Mouse (Mus musculus): ENCODE measurements around the gene AU022751. TPM values are rescaled to one million over a fixed set of nuclear protein-coding genes. Genes with fewer than 3 reads are reported as not detected.
"Not testable (repeated sequence)": the region's sequence is repeated elsewhere in the genome, so short reads cannot be mapped to it uniquely, and the experiment has no call there.

The AU022751 gene
- not detected in 2 replicates for polyA plus RNA-seq (2016; fragmentation: Nextera tagmentation; extraction: Ambion mirVana)

DNA sequence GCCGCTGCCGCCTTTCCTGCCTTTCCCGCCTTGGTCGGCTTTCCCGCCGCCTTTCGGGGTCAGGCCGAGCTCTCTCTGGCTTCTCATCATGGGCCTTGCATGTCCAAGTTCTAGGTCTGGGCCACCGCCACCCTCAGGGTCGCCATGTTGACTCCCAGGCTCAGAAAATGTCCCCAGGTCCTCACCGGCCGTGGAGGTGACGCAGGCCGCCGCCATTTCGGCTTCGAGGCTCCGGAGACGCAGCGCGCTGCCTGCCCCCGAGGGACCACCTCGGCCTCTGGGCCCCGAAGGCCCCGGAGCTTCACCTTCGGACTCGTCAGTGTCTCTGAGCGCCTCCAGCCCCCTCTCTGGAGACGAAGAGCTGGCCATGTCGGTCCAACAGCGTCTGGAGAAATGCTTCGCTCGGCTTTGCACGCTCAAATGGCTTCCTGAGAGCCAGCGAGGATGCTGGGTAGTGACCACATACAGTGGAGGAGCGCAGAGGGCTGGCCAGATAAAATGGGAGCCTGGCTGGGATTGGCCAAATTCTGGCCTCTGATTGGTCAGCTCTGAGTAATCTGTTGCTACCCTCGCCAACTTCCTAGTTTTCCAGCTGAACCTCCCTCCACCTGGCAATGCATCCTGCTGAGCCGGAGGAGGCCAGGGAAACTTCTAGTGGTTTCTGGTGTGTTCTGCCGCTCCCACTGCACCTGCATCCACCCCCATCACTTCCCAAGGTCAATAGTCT is at the start of gene AU022751:
AU022751 (minus strand) TSS at position 466 of the 727 bp plus-strand sequence.
- no peak within 1 kb of the TSS for H3K27ac ChIP-seq
- 89% methylated on average over 39 of the region's 39 CpGs for WGBS
- ATAC-seq (ENCODE audit: insufficient number of reproducible peaks, insufficient read depth, low FRiP score, low TSS enrichment) = no peak
- no peak within 1 kb of the TSS for H3K4me2 ChIP-seq (replicated peaks)
- no peaks in the 10 kb centered on the region for H3K27me3 ChIP-seq
- no peak within 1 kb of the TSS for H3K9ac ChIP-seq
- H3K9me3 ChIP-seq = peaks cover 10% of the 10 kb centered on the region
- no peak within 1 kb of the TSS for H3K4me3 ChIP-seq
- H3K36me3 ChIP-seq = no peaks in the 10 kb centered on the region
- no peaks in the 10 kb centered on the region for H3K4me1 ChIP-seq

DNA sequence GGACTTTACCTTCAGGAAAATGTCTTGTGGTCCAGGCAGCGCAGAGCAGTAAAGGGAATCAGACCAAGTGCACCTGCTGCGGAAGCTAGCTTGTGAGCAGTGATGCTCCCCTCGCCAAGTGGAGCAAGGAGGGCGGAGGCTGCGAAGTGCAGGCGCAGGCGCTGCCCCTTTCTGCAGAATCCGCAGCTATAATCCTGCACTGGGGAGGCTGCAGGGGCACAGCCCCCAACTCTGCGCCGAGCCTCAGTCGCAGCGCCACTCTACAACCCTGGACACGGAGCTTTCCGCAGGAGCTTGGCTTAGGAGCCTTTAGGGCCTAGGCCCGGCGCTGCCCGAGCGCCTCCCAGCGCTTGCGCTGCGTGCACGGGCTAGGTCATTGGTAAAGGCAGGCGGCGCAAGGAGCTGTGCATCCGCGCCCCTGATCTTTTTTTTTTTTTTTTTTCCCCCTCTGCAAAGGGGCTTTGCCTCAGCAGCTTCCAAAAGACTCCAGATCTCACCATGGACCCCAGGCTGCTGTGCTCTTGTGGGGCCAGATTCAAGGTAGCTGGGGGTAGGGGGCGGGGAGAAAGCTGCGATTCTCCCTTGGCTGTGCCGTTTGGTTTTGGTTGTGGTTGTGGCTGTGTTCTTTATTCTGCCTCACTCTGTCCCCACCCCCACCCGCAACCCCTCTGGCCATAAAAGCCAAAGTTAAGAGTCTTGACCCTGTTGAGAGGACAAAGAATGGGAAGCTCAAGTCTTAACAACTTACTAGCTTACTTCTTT is 9.0 kb upstream of the AU022751 start:
- 15% methylated on average over 30 of the region's 30 CpGs for WGBS
- ATAC-seq (ENCODE audit: insufficient number of reproducible peaks, insufficient read depth, low FRiP score, low TSS enrichment) = no peak
- H3K4me1 ChIP-seq = no peaks in the 10 kb centered on the region
- H3K9ac ChIP-seq = no peak overlapping the region
- no peaks in the 10 kb centered on the region for H3K9me3 ChIP-seq
- no peaks in the 10 kb centered on the region for H3K36me3 ChIP-seq
- H3K27me3 ChIP-seq = no peaks in the 10 kb centered on the region
- H3K4me2 ChIP-seq (replicated peaks) = peak overlapping the region; percentile 50
- no peak overlapping the region for H3K27ac ChIP-seq
- peak overlapping the region; percentile 32 for H3K4me3 ChIP-seq

DNA sequence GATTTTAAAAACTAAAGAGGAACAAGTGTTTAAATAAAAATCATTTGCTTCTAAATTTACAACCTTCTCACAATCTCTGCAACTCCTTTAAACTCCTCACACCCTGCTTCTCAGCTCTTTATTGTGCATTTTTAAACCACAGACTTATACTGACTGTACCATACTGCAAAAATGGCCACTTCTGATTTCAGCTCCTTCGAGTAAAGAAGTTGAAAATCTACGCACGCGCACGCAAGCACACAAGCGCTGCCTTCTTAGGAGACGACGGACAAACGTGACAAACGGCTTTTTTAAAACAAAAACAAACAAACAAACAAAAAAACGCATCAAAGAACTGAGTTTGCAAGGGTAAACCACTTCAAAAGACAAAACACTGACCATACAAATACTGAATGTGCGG is 8.3 kb upstream of the AU022751 start:
- no peak for ATAC-seq (ENCODE audit: insufficient number of reproducible peaks, insufficient read depth, low FRiP score, low TSS enrichment)
- no peaks in the 10 kb centered on the region for H3K27me3 ChIP-seq
- H3K9ac ChIP-seq = no peak overlapping the region
- H3K9me3 ChIP-seq = no peaks in the 10 kb centered on the region
- H3K27ac ChIP-seq = no peak overlapping the region
- WGBS = 21% methylated on average over 12 of the region's 12 CpGs
- H3K4me2 ChIP-seq (replicated peaks) = peak overlapping the region; percentile 50
- H3K4me1 ChIP-seq = no peaks in the 10 kb centered on the region
- H3K36me3 ChIP-seq = no peaks in the 10 kb centered on the region
- no peak overlapping the region for H3K4me3 ChIP-seq

DNA sequence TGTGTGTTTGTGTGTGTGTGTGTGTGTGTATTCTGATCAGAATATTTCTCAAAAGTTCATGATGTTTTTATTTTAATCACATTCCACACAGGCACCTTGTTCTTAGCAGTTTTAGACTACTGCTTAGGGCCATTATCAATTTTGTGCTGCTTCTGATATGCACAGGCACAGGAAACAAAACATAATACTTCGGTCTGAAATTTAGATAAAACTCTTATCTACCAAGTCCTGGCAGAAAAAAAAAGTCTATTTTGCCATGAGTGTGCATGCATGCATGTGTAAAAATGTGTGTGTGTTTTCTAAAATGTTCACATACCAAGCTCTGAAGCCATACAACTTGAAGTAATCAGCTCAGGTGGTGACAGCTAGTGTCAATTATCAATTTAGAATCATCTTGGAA is 21.7 kb downstream of the AU022751 start:
- Histone ChIP-seq H3K4me1 (no peaks in the 10 kb centered on the region), H3K27me3 (no peaks in the 10 kb centered on the region), H3K27ac (no peak overlapping the region), H3K9ac (no peak overlapping the region), H3K9me3 (no peaks in the 10 kb centered on the region), H3K4me2 (replicated peaks) (no peak overlapping the region), H3K36me3 (no peaks in the 10 kb centered on the region), H3K4me3 (no peak overlapping the region)
- no peak for ATAC-seq (ENCODE audit: insufficient number of reproducible peaks, insufficient read depth, low FRiP score, low TSS enrichment)
- 82% methylated on average over 1 of the region's 1 CpGs for WGBS

DNA sequence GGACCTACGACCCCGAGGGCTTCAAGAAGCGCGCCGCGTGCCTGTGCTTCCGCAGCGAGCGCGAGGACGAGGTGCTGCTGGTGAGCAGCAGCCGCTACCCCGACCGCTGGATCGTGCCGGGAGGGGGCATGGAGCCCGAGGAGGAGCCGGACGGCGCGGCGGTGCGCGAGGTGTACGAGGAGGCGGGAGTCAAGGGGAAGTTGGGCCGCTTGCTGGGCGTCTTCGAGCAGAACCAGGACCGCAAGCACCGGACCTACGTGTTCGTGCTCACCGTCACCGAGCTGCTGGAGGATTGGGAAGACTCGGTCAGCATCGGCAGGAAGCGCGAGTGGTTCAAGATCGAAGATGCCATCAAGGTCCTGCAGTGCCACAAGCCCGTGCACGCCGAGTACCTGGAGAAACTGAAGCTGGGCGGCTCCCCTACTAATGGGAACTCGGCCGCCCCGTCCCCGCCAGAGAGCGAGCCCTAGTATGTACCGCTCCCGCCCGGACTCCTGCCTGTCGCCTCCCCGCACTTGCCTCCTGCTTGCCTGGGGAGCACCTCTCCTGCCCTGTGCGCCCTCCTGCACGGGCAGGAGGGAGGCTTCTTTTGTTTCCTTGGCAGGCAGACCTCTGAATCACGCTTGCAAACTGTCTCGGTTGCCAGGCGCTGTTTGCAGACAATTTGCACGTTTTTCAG is 35.1 kb downstream of the AU022751 start:
- H3K4me1 ChIP-seq, H3K9me3 ChIP-seq, H3K36me3 ChIP-seq, H3K27me3 ChIP-seq, H3K9ac ChIP-seq: not testable (repeated sequence)
- ATAC-seq (ENCODE audit: insufficient number of reproducible peaks, insufficient read depth, low FRiP score, low TSS enrichment) = peak; percentile 79
- Histone ChIP-seq H3K4me3 (peak overlapping the region; percentile 34), H3K27ac (0 out of 2 replicates have a peak overlapping the region, but pooled peaks have one; percentile 54), H3K4me2 (replicated peaks) (peak overlapping the region; percentile 43)
- 14% methylated on average over 11 of the region's 60 CpGs for WGBS

DNA sequence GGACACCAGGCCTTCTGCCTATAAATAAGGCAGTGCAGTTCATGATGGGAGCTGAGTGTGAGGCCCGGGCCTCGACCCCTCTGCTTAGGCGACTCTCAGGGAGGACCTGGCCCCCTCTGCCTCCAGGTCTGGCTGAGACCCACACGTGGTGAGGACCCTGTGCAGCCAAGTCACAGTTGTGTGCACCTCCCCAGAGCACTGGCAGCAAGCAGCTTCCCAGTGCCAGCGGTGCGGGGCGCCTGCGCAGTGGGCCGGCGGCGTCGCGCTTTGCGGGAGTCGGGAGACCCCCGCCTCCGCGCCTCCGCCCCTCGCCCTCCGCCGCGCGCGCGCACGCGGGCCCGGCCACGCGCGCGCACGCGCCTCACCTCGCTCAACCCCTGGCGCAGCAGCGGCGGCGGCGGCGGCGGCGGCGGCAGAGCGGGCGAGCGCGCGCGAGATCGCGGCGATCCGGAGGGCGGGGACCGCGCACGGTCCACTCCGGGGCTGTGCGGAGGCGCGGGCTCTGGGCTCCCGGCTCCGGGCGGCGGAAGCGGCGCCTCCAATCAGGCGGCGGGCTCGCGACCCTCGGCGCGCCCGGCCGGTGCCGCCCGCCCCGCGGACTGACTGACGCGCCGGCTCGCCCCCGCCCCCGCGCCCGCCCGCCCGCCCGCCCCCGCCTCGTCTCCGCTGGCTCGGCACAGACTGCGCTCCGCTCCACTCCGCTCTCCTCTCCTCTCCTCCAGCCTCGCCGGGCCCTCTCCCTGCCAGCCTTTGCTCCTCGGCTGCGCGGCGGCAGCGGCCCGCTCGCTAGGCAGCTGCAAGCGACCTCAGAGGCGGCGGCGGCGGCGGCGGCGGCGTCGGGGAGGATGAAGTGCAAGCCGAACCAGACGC is 35.9 kb downstream of the AU022751 start, which contains the start of gene Nudt11:
Nudt11 (plus strand) TSS at position 388 of the 870 bp plus-strand sequence.
- peak within 1 kb of the TSS; percentile 34 for H3K4me3 ChIP-seq
- H3K27me3 ChIP-seq, H3K9me3 ChIP-seq, H3K36me3 ChIP-seq, H3K4me1 ChIP-seq, H3K9ac ChIP-seq: not testable (repeated sequence)
- peak; percentile 90 for ATAC-seq (ENCODE audit: insufficient number of reproducible peaks, insufficient read depth, low FRiP score, low TSS enrichment)
- H3K27ac ChIP-seq = 0 out of 2 replicates have a peak within 1 kb of the TSS, but pooled peaks have one; percentile 54
- H3K4me2 ChIP-seq (replicated peaks) = peak within 1 kb of the TSS; percentile 43
- no CpG with 5 or more reads among the region's 121 CpGs for WGBS

Small RNA genes lying within 50 kb of the gene (microRNA-seq; reads per million reads assigned to microRNA genes)
- gene Gm27360 = not detected

Other genes with a start within 250 kb of the AU022751 start
- gene Nudt11, start 36.0 kb downstream of the AU022751 start, polyA plus RNA-seq (2016; fragmentation: Nextera tagmentation; extraction: Ambion mirVana) = 5.8 TPM in 2 replicates
- 10.8 and 11.2 TPM in 2 replicates for gene Nudt10, start 89.6 kb upstream of the AU022751 start, polyA plus RNA-seq (2016; fragmentation: Nextera tagmentation; extraction: Ambion mirVana)
- gene Bmp15, start 237.3 kb upstream of the AU022751 start, polyA plus RNA-seq (2016; fragmentation: Nextera tagmentation; extraction: Ambion mirVana) = 0.06 TPM in 1 of 2 replicates, not detected in the other